Mouse (Mus musculus) hindbrain, embryonic 10.5 days (tissue): ENCODE results near the gene Mylk2. TPM values are rescaled to one million over a fixed set of nuclear protein-coding genes. Genes with fewer than 3 reads are reported as not detected.

Experiments
- DNase-seq: peaks from one replicate; pipeline ENCODE4 v3.0.0-alpha.2; 2017; ENCODE audit warnings: low spot score
- H3K27ac ChIP-seq: fragments of 300-500 bp; sonication (generic); 2 replicates; pipeline ENCODE4 v1.5.1; 2016; ENCODE audit warnings: mild to moderate bottlenecking, moderate library complexity
- H3K27me3 ChIP-seq: fragments of 300-500 bp; sonication (generic); 2 replicates; pipeline ENCODE4 v1.6.1; 2016; ENCODE audit warnings: mild to moderate bottlenecking; ENCODE audit not compliant: poor library complexity, insufficient read depth, severe bottlenecking
- H3K36me3 ChIP-seq: fragments of 300-500 bp; sonication (generic); 2 replicates; pipeline ENCODE4 v1.6.1; 2016; ENCODE audit warnings: mild to moderate bottlenecking, moderate library complexity
- H3K4me1 ChIP-seq: fragments of 300-500 bp; sonication (generic); replicated peaks from 2 replicates; pipeline ENCODE4 v1.6.1; 2016; ENCODE audit warnings: mild to moderate bottlenecking
- H3K4me3 ChIP-seq: fragments of 300-500 bp; sonication (generic); 2 replicates; pipeline ENCODE4 v1.5.1; 2016; ENCODE audit warnings: mild to moderate bottlenecking, moderate library complexity
- H3K9me3 ChIP-seq: fragments of 300-500 bp; sonication (generic); 2 replicates; pipeline ENCODE4 v1.6.1; 2016; ENCODE audit warnings: mild to moderate bottlenecking, moderate library complexity
- WGBS: fragments of 180-500 bp; shearing (Covaris S2); methylation state at CpG from one replicate; pipeline ENCODE4 v1.1.7; 2016; 5-methylcytosine and 5-hydroxymethylcytosine counted together
- polyA plus RNA-seq: library from polyadenylated mRNA; unstranded; fragments of >200 nt; fragmentation: Nextera tagmentation; extraction: Ambion mirVana; gene quantifications from 2 replicates; pipeline ENCODE4 v1.2.1, GENCODE M21; 2016

Gene Mylk2
- 0.05 and 0.14 TPM in 2 replicates for polyA plus RNA-seq

DNA sequence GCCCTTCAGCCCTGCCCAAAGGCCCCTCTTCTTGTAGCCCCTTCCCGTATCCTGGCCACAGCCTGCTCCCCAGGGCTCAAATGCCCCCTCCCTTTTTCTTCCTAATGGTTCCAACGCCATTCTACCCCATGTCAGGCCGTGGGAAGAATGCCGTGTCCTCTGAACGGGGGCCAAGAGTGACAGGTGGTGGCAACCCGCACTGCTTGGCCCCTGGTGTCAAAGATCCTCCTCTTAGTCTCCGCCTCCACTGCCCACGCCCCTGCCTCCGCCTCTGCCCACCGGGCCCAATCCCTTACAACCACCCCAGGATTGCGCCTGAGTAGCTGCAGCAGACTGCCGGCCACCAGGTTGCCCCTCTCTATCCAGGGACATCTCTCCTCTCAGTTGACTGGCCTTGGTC is at the start of gene Mylk2:
Mylk2 (plus strand) TSS at position 322 of the 400 bp plus-strand sequence.
- no peak for DNase-seq
- H3K36me3 ChIP-seq: no peaks in the 10 kb centered on the region
- H3K4me3 ChIP-seq: no peak within 1 kb of the TSS
- peaks cover 45% of the 10 kb centered on the region for H3K4me1 ChIP-seq
- no peak within 1 kb of the TSS for H3K27ac ChIP-seq
- 29% methylated on average over 12 of the region's 12 CpGs for WGBS
- H3K27me3 ChIP-seq: peaks cover 46% of the 10 kb centered on the region
- no peaks in the 10 kb centered on the region for H3K9me3 ChIP-seq

DNA sequence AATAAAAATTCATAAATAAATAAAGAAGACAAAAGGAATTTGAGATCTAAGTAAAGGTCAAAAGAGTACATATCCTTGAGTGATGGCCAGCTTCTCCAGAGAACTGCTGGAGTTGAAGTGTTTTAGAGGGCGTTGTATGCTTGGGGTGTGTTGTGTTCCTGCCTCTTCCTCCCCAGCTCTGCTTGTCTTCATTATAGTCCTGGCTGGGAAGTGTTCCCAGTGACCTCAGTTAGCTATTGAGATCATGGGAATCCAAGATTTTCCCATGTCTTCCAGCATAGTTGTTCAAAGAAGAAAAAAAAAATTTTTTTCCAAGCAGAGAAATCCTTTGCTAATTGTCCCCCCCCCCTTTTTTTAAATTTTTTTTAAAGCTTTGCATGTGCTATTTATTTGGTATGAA is 49.3 kb upstream of the Mylk2 start:
- Histone ChIP-seq H3K36me3 (peaks cover 99% of the 10 kb centered on the region), H3K27ac (no peak overlapping the region), H3K4me1 (no peaks in the 10 kb centered on the region), H3K27me3 (no peaks in the 10 kb centered on the region), H3K9me3 (no peaks in the 10 kb centered on the region), H3K4me3 (no peak overlapping the region)
- WGBS: 93% methylated on average over 1 of the region's 1 CpGs
- DNase-seq: no peak

DNA sequence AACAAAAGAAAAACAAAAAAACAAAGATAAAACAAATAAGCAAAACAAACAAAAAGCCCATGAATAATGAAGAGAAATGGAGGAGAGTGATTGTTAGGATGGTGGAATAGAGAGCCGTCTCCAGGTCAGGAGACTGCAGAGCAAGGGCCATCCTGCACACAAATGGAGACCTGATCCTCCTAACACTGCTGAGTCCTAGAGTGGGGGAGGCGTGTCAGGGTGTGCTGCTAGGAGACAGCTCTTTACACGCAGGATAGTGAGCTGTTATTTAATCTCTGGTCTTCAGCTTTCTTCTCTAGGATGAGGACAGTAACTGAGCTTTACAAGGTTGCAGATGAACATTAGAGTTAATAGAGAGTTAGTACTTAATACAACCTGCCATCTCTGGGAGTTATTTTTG is 48.5 kb upstream of the Mylk2 start:
- WGBS: 79% methylated on average over 3 of the region's 3 CpGs
- Histone ChIP-seq H3K9me3 (no peaks in the 10 kb centered on the region), H3K36me3 (peaks cover 99% of the 10 kb centered on the region), H3K27ac (no peak overlapping the region), H3K4me3 (no peak overlapping the region), H3K4me1 (no peaks in the 10 kb centered on the region), H3K27me3 (no peaks in the 10 kb centered on the region)
- no peak for DNase-seq

DNA sequence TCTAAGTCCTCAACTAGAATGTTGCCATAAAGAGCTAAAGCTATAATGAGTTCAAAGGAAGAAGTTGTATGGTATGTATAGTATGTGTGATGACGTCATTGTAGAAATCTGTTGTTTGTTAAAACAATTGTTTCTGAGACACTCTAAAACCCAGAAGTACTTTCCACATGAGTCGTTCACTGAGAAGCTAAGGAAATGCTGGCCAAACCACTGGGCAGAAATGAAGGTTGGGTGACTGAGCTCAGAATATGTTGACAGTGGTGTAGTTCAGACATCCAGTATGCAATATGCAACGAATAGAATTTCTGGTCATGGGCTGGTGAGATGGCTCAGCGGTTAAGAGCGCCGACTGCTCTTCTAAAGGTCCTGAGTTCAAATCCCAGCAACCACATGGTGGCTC is 47.8 kb upstream of the Mylk2 start:
- no peak for DNase-seq
- H3K36me3 ChIP-seq: peaks cover 99% of the 10 kb centered on the region
- WGBS: 95% methylated on average over 6 of the region's 6 CpGs
- no peaks in the 10 kb centered on the region for H3K4me1 ChIP-seq
- H3K27ac ChIP-seq: no peak overlapping the region
- H3K4me3 ChIP-seq: no peak overlapping the region
- H3K27me3 ChIP-seq: no peaks in the 10 kb centered on the region
- no peaks in the 10 kb centered on the region for H3K9me3 ChIP-seq

DNA sequence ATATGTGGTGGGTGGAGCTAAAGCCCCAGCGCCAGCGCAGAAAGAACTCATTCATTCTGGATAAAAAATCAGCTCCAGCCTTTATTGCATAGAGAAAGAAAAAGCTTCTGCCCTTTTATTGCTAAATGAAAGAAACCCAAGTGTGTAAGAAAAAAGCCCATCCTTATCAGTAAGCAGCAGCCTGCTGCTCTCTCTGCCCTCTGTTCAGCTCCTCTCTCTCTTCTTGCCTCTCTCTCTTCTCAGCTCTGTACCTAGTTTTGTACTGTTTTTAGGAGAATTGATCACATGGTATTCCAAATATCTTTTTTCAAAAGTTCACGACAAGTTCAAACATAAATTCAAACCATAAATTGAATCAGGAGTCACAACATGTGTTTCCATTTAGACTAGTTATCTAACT is 32.9 kb upstream of the Mylk2 start:
- 94% methylated on average over 3 of the region's 3 CpGs for WGBS
- peaks cover 97% of the 10 kb centered on the region for H3K36me3 ChIP-seq
- no peak overlapping the region for H3K27ac ChIP-seq
- H3K9me3 ChIP-seq: no peaks in the 10 kb centered on the region
- no peak overlapping the region for H3K4me3 ChIP-seq
- DNase-seq: no peak
- no peaks in the 10 kb centered on the region for H3K27me3 ChIP-seq
- H3K4me1 ChIP-seq: no peaks in the 10 kb centered on the region

DNA sequence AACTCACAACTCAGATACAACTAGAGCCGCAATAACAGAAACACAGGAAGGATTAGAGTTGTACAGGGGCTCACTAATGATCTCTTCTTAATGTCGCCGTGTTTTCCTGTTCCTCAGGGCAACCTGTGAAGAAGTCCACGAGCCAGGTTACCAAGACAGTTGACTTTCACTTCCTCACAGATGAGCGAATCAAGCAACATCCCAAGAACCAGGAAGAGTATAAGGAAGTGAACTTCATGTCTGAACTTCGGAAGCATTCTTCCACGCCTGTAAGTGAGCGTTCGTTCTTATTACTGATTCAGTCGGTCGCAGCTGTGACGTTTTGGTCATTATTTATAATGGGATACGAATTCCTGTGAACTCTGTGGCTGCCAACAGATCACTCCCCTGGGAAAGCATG is 30.3 kb upstream of the Mylk2 start:
- no peaks in the 10 kb centered on the region for H3K27me3 ChIP-seq
- no peak overlapping the region for H3K27ac ChIP-seq
- no peaks in the 10 kb centered on the region for H3K9me3 ChIP-seq
- 95% methylated on average over 13 of the region's 13 CpGs for WGBS
- H3K4me3 ChIP-seq: no peak overlapping the region
- H3K4me1 ChIP-seq: no peaks in the 10 kb centered on the region
- peaks cover 97% of the 10 kb centered on the region for H3K36me3 ChIP-seq
- no peak for DNase-seq

DNA sequence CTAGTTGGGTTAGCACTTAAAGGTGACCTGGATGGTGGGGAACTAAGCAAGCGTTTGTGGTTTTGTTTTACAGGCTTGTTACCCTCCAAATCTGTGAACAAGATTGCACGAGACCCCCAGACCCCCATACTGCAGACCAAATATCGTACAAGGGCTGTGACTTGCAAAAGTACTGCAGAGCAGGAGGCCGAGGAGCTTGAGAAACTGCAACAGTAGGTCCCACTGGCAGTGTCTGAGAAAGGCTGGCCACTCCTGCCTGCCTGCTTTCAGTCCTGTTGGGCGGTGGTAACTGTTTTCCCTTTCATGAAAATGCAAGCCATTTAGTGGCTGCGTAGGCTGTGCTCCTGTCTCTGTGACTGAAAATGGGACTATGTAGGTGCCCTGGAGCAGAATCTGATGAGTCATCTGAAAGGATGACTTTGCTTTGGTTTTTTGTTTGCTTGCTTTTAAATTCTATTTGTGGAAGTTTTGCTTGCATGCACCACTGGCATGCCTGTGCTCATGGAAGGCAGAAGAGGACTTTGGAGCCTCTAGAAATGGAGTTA is 27.0 kb upstream of the Mylk2 start:
- WGBS: 94% methylated on average over 6 of the region's 6 CpGs
- Histone ChIP-seq H3K27ac (no peak overlapping the region), H3K27me3 (no peaks in the 10 kb centered on the region), H3K9me3 (no peaks in the 10 kb centered on the region), H3K4me3 (no peak overlapping the region), H3K36me3 (peaks cover 99% of the 10 kb centered on the region), H3K4me1 (no peaks in the 10 kb centered on the region)
- no peak for DNase-seq

DNA sequence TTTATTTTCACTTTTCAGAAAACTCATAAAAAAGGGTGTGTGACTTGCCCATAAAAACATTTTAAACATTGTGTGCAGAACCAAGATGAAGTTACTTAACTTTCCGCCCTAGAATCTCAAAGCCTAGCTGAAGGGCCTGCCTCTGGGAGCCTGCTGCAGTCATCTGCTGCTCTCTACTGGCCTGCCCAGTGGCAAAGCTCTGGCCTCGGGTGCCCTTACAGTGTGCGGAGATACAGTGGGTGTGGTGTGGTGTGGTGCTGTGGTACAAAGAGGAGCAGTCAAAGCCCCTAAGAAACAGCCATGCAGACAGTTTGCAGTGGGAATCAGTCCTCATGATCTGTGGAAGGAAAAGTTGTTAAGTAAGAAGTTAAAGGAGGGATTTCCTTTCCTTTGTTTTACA is 23.9 kb upstream of the Mylk2 start:
- no peak for DNase-seq
- Histone ChIP-seq H3K27ac (no peak overlapping the region), H3K9me3 (no peaks in the 10 kb centered on the region), H3K4me1 (no peaks in the 10 kb centered on the region), H3K4me3 (no peak overlapping the region), H3K27me3 (no peaks in the 10 kb centered on the region), H3K36me3 (peaks cover 96% of the 10 kb centered on the region)
- 95% methylated on average over 3 of the region's 3 CpGs for WGBS

DNA sequence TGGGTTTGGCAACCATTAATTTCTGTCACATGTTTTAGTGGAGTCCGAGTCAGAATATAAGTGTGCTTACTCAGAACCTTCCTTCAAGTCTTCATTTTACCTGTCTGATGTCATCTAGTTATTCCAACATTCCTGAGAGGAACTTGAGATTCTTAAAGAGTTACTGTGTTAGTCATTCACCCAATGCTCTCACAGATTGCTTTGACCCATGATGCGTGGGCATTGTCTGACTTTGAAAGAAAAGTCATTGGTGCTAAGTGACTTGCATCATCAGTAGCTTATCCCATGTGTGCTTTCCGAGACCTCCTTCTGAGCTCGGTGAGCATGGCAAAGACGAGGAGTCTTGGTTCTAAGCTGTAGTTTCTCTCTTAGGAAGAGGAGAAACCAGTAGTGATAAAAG is 22.4 kb upstream of the Mylk2 start:
- H3K4me1 ChIP-seq: no peaks in the 10 kb centered on the region
- WGBS: 91% methylated on average over 5 of the region's 5 CpGs
- no peak for DNase-seq
- no peak overlapping the region for H3K4me3 ChIP-seq
- no peak overlapping the region for H3K27ac ChIP-seq
- H3K36me3 ChIP-seq: peaks cover 96% of the 10 kb centered on the region
- H3K9me3 ChIP-seq: no peaks in the 10 kb centered on the region
- no peaks in the 10 kb centered on the region for H3K27me3 ChIP-seq

DNA sequence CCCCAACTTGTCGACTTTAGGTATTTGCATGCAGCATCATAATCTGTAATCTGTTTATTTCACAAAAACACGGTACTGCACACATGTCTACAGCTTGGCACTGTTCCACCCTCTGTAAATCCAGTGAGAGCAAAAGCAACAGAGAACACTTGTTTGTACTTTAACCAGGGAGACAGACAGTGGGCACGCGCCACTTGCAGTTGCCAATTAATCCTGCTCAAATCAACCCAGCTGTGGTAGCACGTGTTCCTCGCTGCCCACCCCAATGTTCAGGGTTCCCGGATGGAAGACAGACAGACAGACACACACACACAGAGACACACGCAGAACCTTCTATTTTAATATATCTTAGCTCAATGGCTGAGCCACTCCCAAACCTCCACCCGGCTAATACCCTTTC is 15.3 kb upstream of the Mylk2 start:
- Histone ChIP-seq H3K4me3 (no peak overlapping the region; the same call in 1 of the 2 replicates), H3K4me1 (no peaks in the 10 kb centered on the region), H3K9me3 (no peaks in the 10 kb centered on the region), H3K36me3 (peaks cover 67% of the 10 kb centered on the region), H3K27me3 (no peaks in the 10 kb centered on the region), H3K27ac (no peak overlapping the region)
- WGBS: 94% methylated on average over 9 of the region's 9 CpGs
- no peak for DNase-seq

DNA sequence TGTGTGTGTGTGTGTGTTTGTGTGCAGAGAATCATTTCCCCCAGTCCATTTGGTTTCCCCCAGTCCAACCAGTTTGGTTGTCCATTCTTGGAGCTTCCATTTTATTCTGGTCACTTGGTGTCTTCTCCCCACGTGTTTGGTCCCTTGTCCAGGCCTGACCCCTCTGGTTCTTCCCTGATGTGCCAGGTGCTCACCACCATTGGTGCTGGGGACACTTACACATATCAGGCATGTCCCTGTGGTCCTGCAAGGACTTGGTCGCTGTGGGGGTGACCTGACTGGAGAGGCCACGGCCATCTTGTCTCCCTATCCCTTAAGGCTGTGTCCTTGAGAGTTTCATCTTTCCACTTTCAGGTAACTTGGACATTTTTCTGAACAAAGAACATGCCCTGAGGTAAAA is 14.2 kb upstream of the Mylk2 start:
- Histone ChIP-seq H3K4me3 (no peak overlapping the region), H3K4me1 (peaks cover 6% of the 10 kb centered on the region), H3K27me3 (no peaks in the 10 kb centered on the region), H3K36me3 (peaks cover 57% of the 10 kb centered on the region), H3K9me3 (no peaks in the 10 kb centered on the region), H3K27ac (no peak overlapping the region)
- 89% methylated on average over 3 of the region's 3 CpGs for WGBS
- no peak for DNase-seq

DNA sequence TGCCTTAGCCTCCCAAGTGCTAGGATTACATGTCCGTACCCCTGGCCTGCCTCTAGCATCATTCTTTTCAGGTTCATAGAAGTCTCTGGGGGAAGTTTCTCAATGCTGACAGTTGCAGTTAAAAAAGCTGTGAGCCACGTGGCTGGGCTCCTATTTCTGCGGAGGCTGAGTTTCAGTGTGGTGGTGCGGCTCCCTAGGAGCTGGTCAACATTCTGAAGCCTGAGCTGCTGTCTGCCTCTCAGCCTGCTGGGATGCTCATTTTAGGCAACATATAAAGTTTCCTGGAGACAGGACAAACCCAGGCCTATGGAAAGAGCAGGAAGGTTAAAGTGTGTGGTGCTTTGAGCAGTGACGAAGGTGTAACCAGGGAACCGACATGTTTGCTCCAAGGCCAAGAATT is 12.1 kb upstream of the Mylk2 start:
- 73% methylated on average over 6 of the region's 6 CpGs for WGBS
- peaks cover 36% of the 10 kb centered on the region for H3K36me3 ChIP-seq

DNA sequence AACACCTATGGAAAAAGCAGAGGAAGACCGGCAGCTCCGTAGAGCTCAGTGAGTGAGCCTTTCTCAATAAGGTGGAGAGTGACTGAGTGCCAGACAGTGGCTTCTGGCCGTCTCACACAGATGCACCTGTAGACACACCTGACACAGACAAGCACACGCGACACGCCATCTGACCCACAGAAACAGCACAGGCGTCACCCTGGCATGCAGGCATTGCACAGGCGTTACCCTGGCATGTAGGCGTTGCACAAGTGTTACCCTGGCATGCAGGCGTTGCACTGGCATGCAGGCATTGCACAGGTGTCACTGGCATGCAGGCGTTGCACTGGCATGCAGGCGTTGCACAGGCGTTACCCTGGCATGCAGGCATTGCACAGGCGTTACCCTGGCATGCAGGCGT is 9.9 kb upstream of the Mylk2 start:
- WGBS: 92% methylated on average over 15 of the region's 15 CpGs
- peaks cover 40% of the 10 kb centered on the region for H3K4me1 ChIP-seq
- peaks cover 13% of the 10 kb centered on the region for H3K36me3 ChIP-seq
- no peak overlapping the region for H3K27ac ChIP-seq
- no peaks in the 10 kb centered on the region for H3K9me3 ChIP-seq
- no peak for DNase-seq
- H3K4me3 ChIP-seq: no peak overlapping the region
- H3K27me3 ChIP-seq: no peaks in the 10 kb centered on the region

More for the DNA sequence above, 12.1 kb upstream of the Mylk2 start:
- no peak overlapping the region; the same call in 1 of the 2 replicates for H3K27ac ChIP-seq
- H3K4me3 ChIP-seq: no peak overlapping the region
- DNase-seq: no peak
- H3K4me1 ChIP-seq: peaks cover 24% of the 10 kb centered on the region
- no peaks in the 10 kb centered on the region for H3K27me3 ChIP-seq
- H3K9me3 ChIP-seq: no peaks in the 10 kb centered on the region

DNA sequence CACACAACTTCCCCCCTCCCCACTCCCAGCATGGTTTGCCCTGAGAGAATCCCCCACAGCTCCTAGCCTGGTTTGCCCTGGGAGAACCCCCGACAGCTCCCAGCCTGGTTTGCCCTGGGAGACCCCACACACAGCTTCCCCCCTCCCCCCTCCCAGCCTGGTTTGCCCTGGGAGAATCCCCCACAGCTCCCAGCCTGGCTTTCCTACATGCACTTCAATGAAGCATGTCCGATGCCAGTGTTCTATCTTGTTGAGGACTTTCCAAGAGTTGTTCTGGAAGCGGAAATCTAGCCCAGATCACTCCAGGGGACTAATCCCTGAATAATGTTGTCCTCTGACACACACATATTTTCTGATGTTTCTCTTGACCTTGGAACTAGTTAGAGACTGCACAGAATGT is 8.5 kb upstream of the Mylk2 start:
- H3K9me3 ChIP-seq: no peaks in the 10 kb centered on the region
- DNase-seq: no peak
- 34% methylated on average over 3 of the region's 3 CpGs for WGBS
- peaks cover 53% of the 10 kb centered on the region for H3K4me1 ChIP-seq
- H3K27me3 ChIP-seq: no peaks in the 10 kb centered on the region
- no peak overlapping the region for H3K4me3 ChIP-seq
- H3K36me3 ChIP-seq: peaks cover 5% of the 10 kb centered on the region
- no peak overlapping the region for H3K27ac ChIP-seq
